Mouse (Mus musculus) mouse trophoblast stem cell (cell line): ENCODE measurements at regions not wholly inside any gene's neighbourhood (a gene's known extent, or its start where the extent isn't known, plus 50 kb on each side); places are given as distances from the start of the nearest gene placed in this dataset.

Experiments used
- in situ Hi-C, 2 experiments: fragments of 300-500 bp; cut with MseI, MboI; formaldehyde crosslinking; loops; 2 replicates in 1 of 2; 3 replicates in 1 of 2; pipeline ENCODE4 v1.15.1; 2025

DNA sequence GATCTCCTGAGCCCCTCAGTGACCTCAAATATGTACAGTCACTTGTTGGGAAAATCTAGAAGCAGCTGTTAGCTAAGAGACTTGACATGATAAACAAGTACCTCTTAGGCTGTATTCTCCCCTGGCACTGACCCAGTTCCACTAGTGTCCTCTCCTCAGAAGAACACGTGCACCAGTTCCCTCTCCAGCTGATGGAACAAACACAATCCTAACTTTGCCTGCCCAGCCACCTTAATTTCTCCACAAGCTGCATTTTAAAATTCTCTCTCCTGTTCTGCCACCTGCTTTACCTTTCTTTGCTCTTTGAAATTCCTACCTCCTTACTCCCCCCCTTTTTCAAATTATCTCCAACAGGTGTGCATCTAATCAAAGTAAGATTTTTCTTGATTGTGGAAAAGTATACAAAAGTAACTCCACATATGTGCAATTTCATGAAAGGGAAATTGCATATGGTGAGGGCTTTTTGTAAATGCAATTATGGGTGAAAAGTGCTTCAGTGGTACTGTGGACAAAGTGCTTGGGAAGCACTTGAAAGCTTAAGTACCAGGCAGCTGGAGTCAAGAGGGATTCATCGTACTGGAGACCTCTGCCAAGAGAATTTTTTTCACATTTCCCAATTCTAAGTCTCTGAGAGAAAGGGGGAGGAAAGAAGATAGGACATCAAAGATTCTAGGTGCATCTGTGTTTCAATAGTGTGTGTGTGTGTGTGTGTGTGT lies 590.7 kb upstream of the Acvr2a start:
- in situ Hi-C loops: no loop called here

DNA sequence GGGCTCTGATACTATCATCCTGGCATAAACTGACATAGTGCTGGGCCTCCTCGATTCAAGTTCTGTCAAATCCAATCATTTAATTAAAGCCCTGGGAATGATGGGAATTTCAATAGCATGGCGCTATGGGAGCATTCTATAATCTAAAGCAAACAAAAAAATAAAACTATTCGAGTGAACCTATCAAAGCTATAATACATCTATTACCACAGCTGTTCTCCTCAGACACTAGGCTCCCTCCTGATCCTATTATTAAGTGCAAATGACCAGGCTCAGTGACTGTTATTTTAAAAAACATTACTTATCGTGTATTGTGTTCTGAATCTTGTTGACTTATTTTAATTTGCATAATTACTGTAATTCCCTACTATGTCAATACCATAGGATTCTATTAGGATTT lies 563.7 kb upstream of the Acvr2a start:
- in situ Hi-C loops: no loop called here

GRCm38 (mm10) chr2:48260299-48260698 lies 553.6 kb upstream of the Acvr2a start:
- in situ Hi-C loops: no loop called here
